Mouse (Mus musculus) olfactory bulb, adult 2 months (tissue): Measurements from ENCODE around the gene Trh.

Experiments
- CTCF ChIP-seq: fragments of 200-500 bp; IDR thresholded peaks from 2 replicates; pipeline ENCODE4 v1.5.1; 2012; ENCODE audit warnings: low read depth, mild to moderate bottlenecking, low read length, moderate library complexity; ENCODE audit not compliant: insufficient read depth
- POLR2A ChIP-seq: fragments of 200-500 bp; IDR thresholded peaks from 2 replicates; pipeline ENCODE4 v1.6.1; 2012; ENCODE audit warnings: mild to moderate bottlenecking, low read depth, low read length, moderate library complexity; ENCODE audit not compliant: insufficient read depth

DNA sequence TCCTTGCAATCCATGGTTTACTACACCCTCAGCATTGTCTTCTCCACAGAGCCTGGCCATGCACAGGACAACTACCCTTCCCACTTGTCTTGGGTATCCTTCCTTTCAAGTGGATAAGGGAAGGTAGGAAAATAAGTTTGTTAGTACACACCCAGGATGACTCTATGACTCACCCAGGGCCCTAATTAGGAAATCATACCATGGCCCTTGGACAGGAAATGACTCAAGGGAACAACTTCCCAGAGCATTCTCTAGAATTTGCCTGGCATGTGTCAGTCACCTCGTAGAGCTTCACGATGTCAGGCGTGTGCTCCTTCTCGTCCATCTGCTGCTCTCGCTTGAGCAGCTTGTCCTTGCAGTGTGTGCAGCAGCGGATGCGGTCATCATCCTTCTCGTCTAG lies 45.0 kb downstream of the Trh start:
- TF ChIP-seq CTCF (no peak), POLR2A (no peak)
